Mouse (Mus musculus) neural tube, embryonic 12.5 days (tissue): ENCODE measurements around the gene Rccd1. TPM values are rescaled to one million over a fixed set of nuclear protein-coding genes. Genes with fewer than 3 reads are reported as not detected.

Experiments
- ATAC-seq: fragments of 200-750 bp; cut with Nextera tagmentation; 2 replicates; pipeline ENCODE4 v1.8.0; 2017; ENCODE audit warnings: low read depth, mild to moderate bottlenecking, moderate TSS enrichment, moderate library complexity; ENCODE audit not compliant: low FRiP score
- H3K27ac ChIP-seq: fragments of 300-500 bp; sonication (generic); 2 replicates; pipeline ENCODE4 v1.5.1; 2016
- H3K27me3 ChIP-seq: fragments of 300-500 bp; sonication (generic); replicated peaks from 2 replicates; pipeline ENCODE4 v1.6.1; 2016; ENCODE audit warnings: mild to moderate bottlenecking
- H3K36me3 ChIP-seq: fragments of 300-500 bp; sonication (generic); 2 replicates; pipeline ENCODE4 v1.6.1; 2016; ENCODE audit warnings: mild to moderate bottlenecking
- H3K4me1 ChIP-seq: fragments of 300-500 bp; sonication (generic); 2 replicates; pipeline ENCODE4 v1.6.1; 2016
- H3K4me2 ChIP-seq: fragments of 300-500 bp; sonication (generic); replicated peaks from 2 replicates; pipeline ENCODE4 v1.6.1; 2016; ENCODE audit warnings: mild to moderate bottlenecking
- H3K4me3 ChIP-seq: fragments of 300-500 bp; sonication (generic); 2 replicates; pipeline ENCODE4 v1.5.1; 2016
- H3K9ac ChIP-seq: fragments of 300-500 bp; sonication (generic); 2 replicates; pipeline ENCODE4 v1.6.1; 2016; ENCODE audit warnings: mild to moderate bottlenecking
- H3K9me3 ChIP-seq: fragments of 300-500 bp; sonication (generic); 2 replicates; pipeline ENCODE4 v1.6.1; 2016; ENCODE audit warnings: mild to moderate bottlenecking
- WGBS: fragments of 180-500 bp; shearing (Covaris S2); methylation state at CpG from one replicate; pipeline ENCODE4 v1.1.7; 2016; 5-methylcytosine and 5-hydroxymethylcytosine counted together
- polyA plus RNA-seq: library from polyadenylated mRNA; unstranded; fragments of >200 nt; fragmentation: Nextera tagmentation; extraction: Ambion mirVana; gene quantifications from 2 replicates; pipeline ENCODE4 v1.2.1, GENCODE M21; 2016

Gene Rccd1
- polyA plus RNA-seq = 10.2 and 12.5 TPM in 2 replicates

DNA sequence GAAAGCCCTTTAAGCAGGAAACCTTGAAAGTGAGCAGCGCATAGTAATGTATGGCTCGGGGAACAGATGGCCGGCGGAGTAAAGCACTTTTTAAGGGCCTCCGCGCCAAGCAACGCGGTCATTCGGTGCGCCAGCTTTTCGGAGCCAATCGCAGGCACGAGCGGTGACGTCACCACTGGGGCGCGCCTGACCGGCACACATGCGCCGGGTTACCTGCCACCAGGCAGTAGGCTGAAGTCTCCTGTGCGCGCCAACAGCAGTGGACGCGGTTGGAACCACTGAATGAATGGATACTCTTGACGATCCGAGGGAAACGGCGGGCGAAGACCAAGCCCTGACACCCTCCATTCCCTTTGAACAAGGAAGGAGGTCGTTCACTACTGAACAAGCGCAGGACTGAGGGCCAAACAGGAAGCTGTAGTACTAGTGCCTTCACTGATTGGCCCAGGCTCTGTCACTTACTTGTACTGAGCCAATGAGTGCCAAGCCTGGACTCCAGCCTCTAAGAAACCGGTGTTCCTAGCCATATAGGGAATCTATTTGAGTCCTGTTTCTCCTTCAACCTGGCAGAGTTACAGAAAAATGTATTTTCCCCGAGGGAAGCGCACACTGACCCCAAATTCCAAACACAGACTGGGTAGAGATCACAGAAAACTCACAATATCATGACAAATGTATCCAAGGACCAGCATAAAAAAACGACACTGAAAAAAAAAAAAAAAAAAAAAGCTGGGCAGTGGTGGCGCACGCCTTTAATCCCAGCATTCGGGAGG lies at the start of gene Rccd1:
Gene Rccd1 (minus strand): TSS at position 412 of the 773 bp plus-strand sequence.
- Histone ChIP-seq H3K4me2 (peak within 1 kb of the TSS; percentile 80), H3K36me3 (peaks cover 59% of the 10 kb centered on the region), H3K9me3 (no peaks in the 10 kb centered on the region), H3K9ac (peak within 1 kb of the TSS; percentile 57), H3K4me3 (peak within 1 kb of the TSS; percentile 46), H3K27ac (0 out of 2 replicates have a peak within 1 kb of the TSS, but pooled peaks have one; percentile 13), H3K27me3 (no peaks in the 10 kb centered on the region), H3K4me1 (peaks cover 19% of the 10 kb centered on the region)
- WGBS = 4% methylated on average over 38 of the region's 38 CpGs
- ATAC-seq = peak; percentile 98

DNA sequence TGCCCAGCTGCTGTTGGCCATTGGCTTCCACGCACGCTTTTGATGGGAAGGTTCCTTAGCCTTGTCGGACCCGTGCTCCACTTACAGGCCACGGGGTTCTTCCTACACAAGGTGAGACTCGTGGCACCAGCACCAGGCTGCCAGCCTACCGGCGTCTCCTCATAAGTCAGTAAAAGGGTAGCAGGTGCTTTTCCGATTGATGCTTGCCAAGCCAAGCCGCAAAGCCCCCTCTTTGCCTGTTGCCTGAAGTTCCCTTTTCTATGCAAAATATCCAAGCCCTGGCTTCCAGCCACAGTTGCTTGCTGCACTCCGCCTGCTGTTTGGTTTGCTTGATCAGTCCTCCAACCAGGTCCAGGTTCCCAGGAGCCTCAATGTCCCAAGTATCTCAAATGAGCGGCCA lies 49.6 kb upstream of the Rccd1 start:
- WGBS = 82% methylated on average over 12 of the region's 12 CpGs

DNA sequence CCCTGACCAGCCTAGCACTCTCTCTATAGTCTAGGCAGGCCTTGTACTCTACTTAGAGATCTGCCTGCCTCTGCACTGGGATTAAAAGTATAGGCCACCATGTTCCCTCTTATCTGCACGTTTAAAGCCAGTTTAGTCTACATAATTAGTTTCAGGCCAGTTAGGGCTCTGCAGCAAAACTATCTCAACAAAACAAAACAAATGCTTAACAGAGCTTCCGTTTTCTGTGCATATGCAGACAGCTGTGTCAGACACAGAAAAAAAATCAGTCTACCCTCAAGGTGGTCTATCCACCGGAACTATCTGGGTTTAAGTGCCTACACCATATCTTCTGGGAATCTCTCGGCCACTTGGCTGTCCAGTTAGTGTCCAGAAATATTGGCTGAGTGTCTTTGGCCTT lies 49.1 kb upstream of the Rccd1 start:
- no peaks in the 10 kb centered on the region for H3K27me3 ChIP-seq
- H3K27ac ChIP-seq = no peak overlapping the region
- H3K9me3 ChIP-seq = no peaks in the 10 kb centered on the region
- no peak overlapping the region for H3K9ac ChIP-seq
- ATAC-seq = no peak
- no peak overlapping the region for H3K4me3 ChIP-seq
- H3K4me2 ChIP-seq = no peak overlapping the region
- peaks cover 3% of the 10 kb centered on the region for H3K36me3 ChIP-seq
- 86% methylated on average over 4 of the region's 4 CpGs for WGBS
- H3K4me1 ChIP-seq = peaks cover 14% of the 10 kb centered on the region

More for the DNA sequence above, 49.6 kb upstream of the Rccd1 start:
- Histone ChIP-seq H3K4me1 (peaks cover 14% of the 10 kb centered on the region), H3K9ac (no peak overlapping the region), H3K36me3 (no peaks in the 10 kb centered on the region), H3K9me3 (no peaks in the 10 kb centered on the region), H3K4me3 (no peak overlapping the region), H3K27ac (no peak overlapping the region), H3K4me2 (no peak overlapping the region), H3K27me3 (no peaks in the 10 kb centered on the region)
- ATAC-seq = no peak

DNA sequence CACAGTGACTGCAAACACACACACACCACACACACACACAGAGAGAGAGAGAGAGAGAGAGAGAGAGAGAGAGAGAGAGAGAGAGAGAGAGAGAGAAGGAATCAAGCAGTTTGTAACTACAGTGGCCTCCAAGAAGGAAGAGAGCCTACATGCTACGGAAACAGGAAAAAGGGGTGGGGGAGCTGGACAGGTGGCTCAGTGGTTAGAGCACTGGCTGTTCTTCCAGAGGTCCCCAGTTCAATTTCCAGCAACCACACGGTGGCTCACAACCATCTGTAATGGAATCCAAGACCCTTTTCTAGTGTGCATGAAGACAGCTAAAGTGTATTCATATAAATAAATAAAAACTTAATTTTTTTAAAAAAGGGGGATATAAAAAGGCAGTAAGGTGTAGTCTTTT lies 48.4 kb upstream of the Rccd1 start:
- H3K4me3 ChIP-seq = no peak overlapping the region
- ATAC-seq = no peak
- 57% methylated on average over 2 of the region's 2 CpGs for WGBS
- H3K27ac ChIP-seq = no peak overlapping the region
- peaks cover 10% of the 10 kb centered on the region for H3K36me3 ChIP-seq
- no peaks in the 10 kb centered on the region for H3K27me3 ChIP-seq
- peaks cover 14% of the 10 kb centered on the region for H3K4me1 ChIP-seq
- H3K4me2 ChIP-seq = no peak overlapping the region
- no peak overlapping the region for H3K9ac ChIP-seq
- no peaks in the 10 kb centered on the region for H3K9me3 ChIP-seq

- ATAC-seq = no peak
- H3K36me3 ChIP-seq = peaks cover 15% of the 10 kb centered on the region
- H3K27me3 ChIP-seq = no peaks in the 10 kb centered on the region
- H3K4me1 ChIP-seq = peaks cover 14% of the 10 kb centered on the region
- H3K9me3 ChIP-seq = no peaks in the 10 kb centered on the region
- WGBS = 88% methylated on average over 3 of the region's 3 CpGs
- no peak overlapping the region for H3K9ac ChIP-seq
- no peak overlapping the region for H3K4me3 ChIP-seq
- no peak overlapping the region for H3K27ac ChIP-seq
- no peak overlapping the region for H3K4me2 ChIP-seq
Observed at GRCm38 (mm10) chr7:80372166-80372565, 47.9 kb upstream of the Rccd1 start.

DNA sequence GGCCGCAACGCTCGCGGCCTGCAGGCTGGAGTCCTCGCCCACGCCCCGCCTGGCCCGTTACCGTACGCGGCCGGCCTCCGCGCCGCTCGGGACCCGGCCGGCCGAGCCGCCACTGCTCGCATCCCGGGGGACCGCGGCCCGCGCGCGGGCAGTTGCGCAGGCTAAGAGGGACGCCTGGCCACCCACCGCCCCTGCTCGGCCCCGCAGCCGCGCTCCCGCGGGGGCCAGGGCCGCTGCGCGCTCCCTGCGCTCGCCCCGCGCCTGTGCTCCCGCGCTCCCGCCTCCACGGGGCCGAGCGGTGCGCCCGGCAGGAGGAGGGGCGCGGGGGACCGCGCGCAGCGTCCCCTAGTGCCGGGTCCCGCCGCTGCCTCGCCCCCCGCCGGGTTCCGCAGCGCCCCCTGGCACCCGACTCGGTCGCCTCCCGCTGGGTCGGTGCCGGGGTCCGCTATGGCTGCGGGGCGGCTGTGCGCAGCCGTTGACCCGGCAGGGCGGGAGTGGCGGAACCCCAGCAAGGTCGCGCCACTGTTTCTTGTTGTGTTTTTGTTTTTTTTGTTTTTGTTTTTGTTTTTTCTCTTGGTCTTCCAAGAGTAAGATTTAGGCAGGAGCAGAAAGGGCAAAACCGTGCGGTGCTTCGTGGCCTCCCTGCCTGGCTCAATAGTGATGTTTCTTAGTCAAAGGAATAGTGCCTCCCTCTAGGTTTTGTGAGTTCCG lies 46.9 kb upstream of the Rccd1 start, which contains the start of gene Man2a2:
Gene Man2a2 (minus strand): TSS at position 335 of the 711 bp plus-strand sequence.
- under 1% methylated on average over 80 of the region's 86 CpGs for WGBS

GRCm38 (mm10) chr7:80370649-80371040 lies 46.4 kb upstream of the Rccd1 start:
- Histone ChIP-seq H3K9me3 (no peaks in the 10 kb centered on the region), H3K4me2 (peak overlapping the region; percentile 80), H3K4me3 (peak overlapping the region; percentile 90), H3K36me3 (peaks cover 30% of the 10 kb centered on the region), H3K9ac (peak overlapping the region; percentile 88), H3K4me1 (peaks cover 14% of the 10 kb centered on the region), H3K27ac (peak overlapping the region; percentile 62), H3K27me3 (no peaks in the 10 kb centered on the region)
- under 1% methylated on average over 30 of the region's 31 CpGs for WGBS
- peak; percentile 70 for ATAC-seq

More for the DNA sequence above, 46.9 kb upstream of the Rccd1 start, which contains the start of gene Man2a2:
- ATAC-seq = peak; percentile 83
- peak within 1 kb of the TSS; percentile 88 for H3K9ac ChIP-seq
- no peaks in the 10 kb centered on the region for H3K27me3 ChIP-seq
- H3K4me3 ChIP-seq = peak within 1 kb of the TSS; percentile 90
- peaks cover 24% of the 10 kb centered on the region for H3K36me3 ChIP-seq
- no peaks in the 10 kb centered on the region for H3K9me3 ChIP-seq
- H3K4me2 ChIP-seq = peak within 1 kb of the TSS; percentile 80
- H3K4me1 ChIP-seq = peaks cover 14% of the 10 kb centered on the region
- H3K27ac ChIP-seq = peak within 1 kb of the TSS; percentile 62

DNA sequence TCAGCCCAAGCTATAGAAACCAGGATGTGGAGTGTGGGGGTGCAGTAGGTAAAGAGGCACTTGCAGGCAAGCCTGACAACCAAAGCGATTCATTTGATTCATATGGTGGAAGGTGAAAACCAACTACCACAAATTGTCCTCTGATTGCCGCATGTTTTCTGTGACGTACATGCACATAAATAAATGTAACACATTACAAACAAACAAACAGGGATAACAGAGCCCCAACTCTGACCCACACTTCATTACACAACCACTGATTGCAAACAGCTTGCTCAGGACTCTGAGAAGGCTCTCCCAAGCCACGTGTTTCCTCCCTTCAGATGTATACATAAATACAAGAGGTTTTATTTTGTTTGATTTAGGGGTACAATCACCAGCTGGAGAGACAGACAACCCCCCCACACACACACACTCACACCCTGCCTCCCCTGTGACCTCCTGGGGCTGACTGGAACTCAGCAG lies 45.7 kb upstream of the Rccd1 start:
- peaks cover 14% of the 10 kb centered on the region for H3K4me1 ChIP-seq
- H3K9ac ChIP-seq = peak overlapping the region; percentile 88
- no peaks in the 10 kb centered on the region for H3K27me3 ChIP-seq
- H3K27ac ChIP-seq = no peak overlapping the region
- H3K4me2 ChIP-seq = peak overlapping the region; percentile 80
- ATAC-seq = no peak
- WGBS = 53% methylated on average over 4 of the region's 4 CpGs
- H3K4me3 ChIP-seq = peak overlapping the region; percentile 90
- H3K36me3 ChIP-seq = peaks cover 31% of the 10 kb centered on the region
- no peaks in the 10 kb centered on the region for H3K9me3 ChIP-seq

DNA sequence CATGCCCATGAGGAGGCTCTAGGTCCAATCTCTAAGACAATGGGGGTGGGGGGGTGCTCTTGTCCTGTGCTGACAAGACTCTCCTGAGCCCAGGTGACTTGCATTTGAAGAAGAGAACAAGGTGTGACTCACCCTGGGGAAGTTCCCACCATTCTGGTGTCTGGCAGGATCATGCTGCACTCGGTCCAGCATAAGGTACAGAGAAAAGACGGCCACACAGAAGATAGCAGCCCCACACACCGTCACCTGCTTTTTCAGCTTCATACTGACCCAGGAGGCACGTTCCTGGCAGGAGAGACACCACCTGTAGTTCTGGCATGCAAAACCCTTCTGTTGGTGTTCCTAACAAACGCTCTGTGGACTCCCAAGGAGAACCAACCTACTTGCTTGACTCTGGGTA lies 45.2 kb upstream of the Rccd1 start:
- WGBS = 72% methylated on average over 5 of the region's 5 CpGs
- no peak overlapping the region for H3K9ac ChIP-seq
- peaks cover 35% of the 10 kb centered on the region for H3K36me3 ChIP-seq
- H3K27me3 ChIP-seq = no peaks in the 10 kb centered on the region
- no peaks in the 10 kb centered on the region for H3K9me3 ChIP-seq
- no peak for ATAC-seq
- H3K4me1 ChIP-seq = peaks cover 14% of the 10 kb centered on the region
- H3K27ac ChIP-seq = no peak overlapping the region
- H3K4me2 ChIP-seq = peak overlapping the region; percentile 80
- 0 out of 2 replicates have a peak overlapping the region, but pooled peaks have one; percentile 90 for H3K4me3 ChIP-seq

- Histone ChIP-seq H3K4me1 (peaks cover 14% of the 10 kb centered on the region), H3K27me3 (no peaks in the 10 kb centered on the region), H3K36me3 (peaks cover 42% of the 10 kb centered on the region), H3K27ac (no peak overlapping the region), H3K9me3 (no peaks in the 10 kb centered on the region), H3K4me2 (peak overlapping the region; percentile 80), H3K4me3 (no peak overlapping the region), H3K9ac (no peak overlapping the region)
- WGBS = 88% methylated on average over 20 of the region's 20 CpGs
- no peak for ATAC-seq
Observed at GRCm38 (mm10) chr7:80368635-80369421, 44.6 kb upstream of the Rccd1 start.

DNA sequence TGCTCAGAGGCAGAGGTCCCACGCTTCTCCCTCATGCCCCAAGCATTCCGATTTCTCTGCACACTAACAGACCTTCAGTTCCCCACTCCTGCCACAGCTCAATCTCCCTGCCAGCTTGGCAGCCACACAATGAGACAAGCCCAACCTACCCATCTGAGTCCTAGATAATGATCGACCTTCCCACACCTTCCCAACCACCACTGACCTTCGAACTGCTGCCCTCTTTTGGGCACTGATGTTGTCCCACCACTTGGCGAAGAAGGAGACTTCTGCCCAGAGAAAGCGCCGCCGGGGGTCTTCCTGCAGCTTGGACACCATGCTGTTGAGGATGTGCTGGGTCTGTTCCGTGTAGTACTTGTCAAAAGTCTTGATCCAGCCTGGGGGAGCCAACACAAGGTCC lies 43.8 kb upstream of the Rccd1 start:
- WGBS = 89% methylated on average over 9 of the region's 9 CpGs
- no peak for ATAC-seq
- Histone ChIP-seq H3K9me3 (no peaks in the 10 kb centered on the region), H3K4me3 (no peak overlapping the region), H3K27ac (no peak overlapping the region), H3K4me1 (peaks cover 14% of the 10 kb centered on the region), H3K36me3 (peaks cover 50% of the 10 kb centered on the region), H3K4me2 (no peak overlapping the region), H3K27me3 (no peaks in the 10 kb centered on the region), H3K9ac (no peak overlapping the region)
